Mouse (Mus musculus): ENCODE measurements around the gene Plac9a. TPM values are rescaled to one million over a fixed set of nuclear protein-coding genes. Genes with fewer than 3 reads are reported as not detected.
"Not testable (repeated sequence)": the region's sequence is repeated elsewhere in the genome, so short reads cannot be mapped to it uniquely, and the experiment has no call there.

Gene Plac9a
- polyA plus RNA-seq, 1 experiment: not detected

DNA sequence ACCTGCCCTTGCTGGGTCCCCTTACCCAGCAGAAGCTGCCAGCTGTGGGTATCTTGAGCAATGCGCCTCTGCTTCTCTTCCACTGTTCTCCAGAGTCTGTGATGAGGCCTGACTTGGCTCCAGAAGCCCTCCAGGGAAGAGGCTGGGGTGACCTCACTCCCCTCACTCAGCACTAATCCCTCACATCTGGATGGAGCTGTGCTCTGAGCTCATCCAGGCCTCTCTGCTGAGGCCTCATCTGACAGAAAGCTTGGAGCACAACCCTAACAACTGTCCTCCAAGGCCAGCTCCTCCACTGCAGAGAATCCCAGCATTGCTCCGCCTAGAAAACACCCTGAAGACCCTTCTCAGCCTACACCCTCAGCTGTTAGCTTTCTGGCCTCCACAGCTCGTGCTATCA lies 8.3 kb downstream of the Plac9a start:
- not testable (repeated sequence) for H3K36me3 ChIP-seq (ENCODE audit: control insufficient read depth, insufficient read depth, low read length); H3K4me1 ChIP-seq (replicated peaks; ENCODE audit: control insufficient read depth, insufficient read depth, low read length); H3K4me3 ChIP-seq (ENCODE audit: control insufficient read depth, insufficient read depth, low read length); DNase-seq; H3K27ac ChIP-seq (ENCODE audit: control insufficient read depth, insufficient read depth, low read length); H3K27me3 ChIP-seq (ENCODE audit: control insufficient read depth, insufficient read depth, low read length)
- WGBS: no CpG with 5 or more reads among the region's 3 CpGs

GRCm38 (mm10) chr14:25885886-25886285 lies 17.0 kb downstream of the Plac9a start:
- not testable (repeated sequence) for H3K4me3 ChIP-seq (ENCODE audit: control insufficient read depth, insufficient read depth, low read length); H3K4me1 ChIP-seq (replicated peaks; ENCODE audit: control insufficient read depth, insufficient read depth, low read length); DNase-seq; H3K27ac ChIP-seq (ENCODE audit: control insufficient read depth, insufficient read depth, low read length); H3K27me3 ChIP-seq (ENCODE audit: control insufficient read depth, insufficient read depth, low read length); H3K36me3 ChIP-seq (ENCODE audit: control insufficient read depth, insufficient read depth, low read length)
- WGBS: no CpG with 5 or more reads among the region's 12 CpGs

- H3K4me1 ChIP-seq (replicated peaks; ENCODE audit: control insufficient read depth, insufficient read depth, low read length); DNase-seq: not testable (repeated sequence)
- no CpG with 5 or more reads among the region's 9 CpGs for WGBS
Observed at GRCm38 (mm10) chr14:25881769-25882168, 21.1 kb downstream of the Plac9a start.

GRCm38 (mm10) chr14:25876640-25877039 lies 26.3 kb downstream of the Plac9a start:
- not testable (repeated sequence) for DNase-seq; H3K4me3 ChIP-seq (ENCODE audit: control insufficient read depth, insufficient read depth, low read length)
- WGBS: no CpG with 5 or more reads among the region's 7 CpGs

More at GRCm38 (mm10) chr14:25881769-25882168, 21.1 kb downstream of the Plac9a start:
- H3K27me3 ChIP-seq (ENCODE audit: control insufficient read depth, insufficient read depth, low read length); H3K27ac ChIP-seq (ENCODE audit: control insufficient read depth, insufficient read depth, low read length); H3K4me3 ChIP-seq (ENCODE audit: control insufficient read depth, insufficient read depth, low read length); H3K36me3 ChIP-seq (ENCODE audit: control insufficient read depth, insufficient read depth, low read length): not testable (repeated sequence)

GRCm38 (mm10) chr14:25872461-25873415 lies 30.2 kb downstream of the Plac9a start:
- DNase-seq: no peak
- Histone ChIP-seq H3K36me3 (ENCODE audit: control insufficient read depth, insufficient read depth, low read length) (peaks cover 16% of the 10 kb centered on the region; the same call in 1 of the 2 replicates), H3K4me1 (replicated peaks; ENCODE audit: control insufficient read depth, insufficient read depth, low read length) (peaks cover 4% of the 10 kb centered on the region; the same call in 1 of the 2 replicates), H3K27ac (ENCODE audit: control insufficient read depth, insufficient read depth, low read length) (no peak overlapping the region), H3K27me3 (ENCODE audit: control insufficient read depth, insufficient read depth, low read length) (no peaks in the 10 kb centered on the region), H3K4me3 (ENCODE audit: control insufficient read depth, insufficient read depth, low read length) (no peak overlapping the region)
- 92% methylated on average over 8 of the region's 8 CpGs for WGBS
- no peak for TF ChIP-seq POLR2A (IDR thresholded peaks at IDR 0.05; ENCODE audit: control insufficient read depth, extremely low read depth, insufficient read depth, low read length, poor library complexity)
- TF ChIP-seq CTCF (IDR thresholded peaks at IDR 0.05; ENCODE audit: borderline replicate concordance, control insufficient read depth, extremely low read depth, insufficient read depth, low read length, poor library complexity): no peak

More at GRCm38 (mm10) chr14:25876640-25877039, 26.3 kb downstream of the Plac9a start:
- H3K36me3 ChIP-seq (ENCODE audit: control insufficient read depth, insufficient read depth, low read length): peaks cover 16% of the 10 kb centered on the region; the same call in 1 of the 2 replicates
- H3K27me3 ChIP-seq (ENCODE audit: control insufficient read depth, insufficient read depth, low read length); H3K4me1 ChIP-seq (replicated peaks; ENCODE audit: control insufficient read depth, insufficient read depth, low read length); H3K27ac ChIP-seq (ENCODE audit: control insufficient read depth, insufficient read depth, low read length): not testable (repeated sequence)

GRCm38 (mm10) chr14:25869135-25869878 lies 33.6 kb downstream of the Plac9a start:
- 78% methylated on average over 9 of the region's 9 CpGs for WGBS
- TF ChIP-seq POLR2A (IDR thresholded peaks at IDR 0.05; ENCODE audit: control insufficient read depth, extremely low read depth, insufficient read depth, low read length, poor library complexity) (no peak), CTCF (IDR thresholded peaks at IDR 0.05; ENCODE audit: borderline replicate concordance, control insufficient read depth, extremely low read depth, insufficient read depth, low read length, poor library complexity) (no peak)
- H3K4me1 ChIP-seq (replicated peaks; ENCODE audit: control insufficient read depth, insufficient read depth, low read length): peaks cover 4% of the 10 kb centered on the region; the same call in 1 of the 2 replicates
- H3K36me3 ChIP-seq (ENCODE audit: control insufficient read depth, insufficient read depth, low read length): peaks cover 11% of the 10 kb centered on the region; the same call in 1 of the 2 replicates
- no peak overlapping the region for H3K4me3 ChIP-seq (ENCODE audit: control insufficient read depth, insufficient read depth, low read length)
- DNase-seq: no peak
- H3K27me3 ChIP-seq (ENCODE audit: control insufficient read depth, insufficient read depth, low read length): no peaks in the 10 kb centered on the region
- H3K27ac ChIP-seq (ENCODE audit: control insufficient read depth, insufficient read depth, low read length): no peak overlapping the region

DNA sequence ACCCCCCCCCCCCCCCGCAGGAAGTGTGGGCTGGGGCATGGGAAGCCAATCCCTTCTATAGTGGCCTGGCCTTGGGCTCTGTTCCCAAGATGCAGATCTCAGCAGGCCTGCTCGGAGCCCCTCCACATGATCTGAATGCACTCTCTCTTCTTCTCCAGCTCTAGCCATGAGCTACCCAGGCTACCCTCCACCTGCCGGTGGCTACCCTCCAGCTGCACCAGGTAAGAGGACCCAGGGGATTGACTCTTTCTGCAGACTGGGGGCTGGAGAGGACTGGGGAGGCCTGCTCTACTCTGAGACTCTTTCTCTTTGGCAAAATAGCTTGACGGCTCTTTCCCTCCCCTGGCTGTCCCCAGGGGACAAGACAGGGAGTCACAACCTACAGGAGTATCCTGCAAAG lies 34.2 kb downstream of the Plac9a start:
- peaks cover 4% of the 10 kb centered on the region; the same call in 1 of the 2 replicates for H3K4me1 ChIP-seq (replicated peaks; ENCODE audit: control insufficient read depth, insufficient read depth, low read length)
- WGBS: 82% methylated on average over 4 of the region's 4 CpGs
- DNase-seq: no peak
- no peaks in the 10 kb centered on the region for H3K27me3 ChIP-seq (ENCODE audit: control insufficient read depth, insufficient read depth, low read length)
- TF ChIP-seq CTCF (IDR thresholded peaks at IDR 0.05; ENCODE audit: borderline replicate concordance, control insufficient read depth, extremely low read depth, insufficient read depth, low read length, poor library complexity): no peak
- TF ChIP-seq POLR2A (IDR thresholded peaks at IDR 0.05; ENCODE audit: control insufficient read depth, extremely low read depth, insufficient read depth, low read length, poor library complexity): no peak
- H3K36me3 ChIP-seq (ENCODE audit: control insufficient read depth, insufficient read depth, low read length): peaks cover 6% of the 10 kb centered on the region; the same call in 1 of the 2 replicates
- no peak overlapping the region for H3K27ac ChIP-seq (ENCODE audit: control insufficient read depth, insufficient read depth, low read length)
- no peak overlapping the region for H3K4me3 ChIP-seq (ENCODE audit: control insufficient read depth, insufficient read depth, low read length)

Measured in thymus, adult 2 months (tissue).